Mouse (Mus musculus): ENCODE measurements around the gene Mgrn1.

- TF ChIP-seq POLR2A (IDR thresholded peaks at IDR 0.05; ENCODE audit: control insufficient read depth, extremely low read depth, insufficient read depth, low read length, poor library complexity) (no peak), CTCF (IDR thresholded peaks at IDR 0.05; ENCODE audit: borderline replicate concordance, control insufficient read depth, extremely low read depth, insufficient read depth, low read length, poor library complexity) (no peak)
Measured at GRCm38 (mm10) chr16:4928474-4928873, 42.4 kb downstream of the Mgrn1 start.
